Mouse (Mus musculus) kidney, adult 2 months (tissue): ENCODE results near the gene Lrig2. TPM values are rescaled to one million over a fixed set of nuclear protein-coding genes. Genes with fewer than 3 reads are reported as not detected.

Source experiments
- DNase-seq: peaks from one replicate; pipeline ENCODE4 v3.0.0; 2021
- H3K27ac ChIP-seq: fragments of 200-500 bp; 2 replicates; pipeline ENCODE4 v1.5.1; 2012; ENCODE audit warnings: low read depth, low read length, control low read depth, inconsistent platforms; ENCODE audit not compliant: insufficient read depth
- H3K27me3 ChIP-seq: fragments of 200-500 bp; replicated peaks from 2 replicates; pipeline ENCODE4 v1.6.1; 2012; ENCODE audit warnings: mild to moderate bottlenecking, moderate library complexity, low read length, inconsistent platforms; ENCODE audit not compliant: control insufficient read depth, insufficient read depth
- H3K36me3 ChIP-seq: fragments of 200-500 bp; 2 replicates; pipeline ENCODE4 v1.6.1; 2012; ENCODE audit warnings: mild to moderate bottlenecking, moderate library complexity, low read length, inconsistent platforms; ENCODE audit not compliant: control insufficient read depth, insufficient read depth
- H3K4me1 ChIP-seq: fragments of 200-500 bp; 2 replicates; pipeline ENCODE4 v1.6.1; 2011; ENCODE audit warnings: low read length; ENCODE audit not compliant: control insufficient read depth, insufficient read depth
- H3K4me3 ChIP-seq: fragments of 200-500 bp; 2 replicates; pipeline ENCODE4 v1.5.1; 2011; ENCODE audit warnings: mild to moderate bottlenecking, low read depth, low read length, control low read depth; ENCODE audit not compliant: insufficient read depth
- CTCF ChIP-seq: fragments of 200-500 bp; conservative IDR thresholded peaks from 2 replicates; pipeline ENCODE4 v1.5.1; 2011; ENCODE audit warnings: low read depth, mild to moderate bottlenecking, control low read depth, low read length, moderate library complexity, mixed read lengths; ENCODE audit not compliant: insufficient read depth, insufficient read length
- POLR2A ChIP-seq: fragments of 200-500 bp; IDR thresholded peaks from one replicate; pipeline ENCODE4 v1.6.1; 2011; ENCODE audit warnings: low read depth, low read length, control low read depth
- WGBS: fragments of 180-500 bp; shearing (Covaris S2); methylation state at CpG from one replicate; pipeline ENCODE4 v1.1.7; 2018; 5-methylcytosine and 5-hydroxymethylcytosine counted together
- polyA plus RNA-seq: library from polyadenylated mRNA; depleted of rRNA; stranded (reverse); fragments of >200 nt; gene quantifications from 2 replicates; pipeline ENCODE4 v1.2.3, GENCODE M21; 2012

Gene Lrig2
- polyA plus RNA-seq, 1 experiment = 4.8 TPM

DNA sequence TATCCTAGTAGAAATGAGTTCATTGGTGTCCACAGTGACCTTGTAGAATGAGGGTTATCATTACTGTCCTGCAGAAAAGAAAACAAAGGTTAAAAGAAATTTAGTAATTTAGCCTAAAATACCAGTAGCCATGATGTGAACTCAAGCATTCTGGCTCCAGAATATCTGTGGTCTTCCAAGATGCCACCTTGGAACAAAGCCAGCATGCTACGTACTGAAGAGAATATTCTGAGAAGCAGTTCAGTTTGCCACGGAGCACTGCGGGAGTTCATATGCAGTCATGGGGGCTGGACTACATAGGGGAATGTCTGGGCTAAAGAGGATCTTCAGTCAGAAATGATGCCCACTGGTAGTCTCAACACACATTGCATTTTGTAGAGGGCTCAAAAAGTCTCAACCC, 67.6 kb downstream of the Lrig2 start:
- Histone ChIP-seq H3K36me3 (no peaks in the 10 kb centered on the region), H3K4me1 (0 out of 2 replicates have a peak, but pooled peaks cover 4% of the 10 kb centered on the region), H3K27me3 (no peaks in the 10 kb centered on the region), H3K27ac (no peak overlapping the region), H3K4me3 (no peak overlapping the region)
- DNase-seq = no peak
- TF ChIP-seq POLR2A (no peak), CTCF (no peak)
- 87% methylated on average over 3 of the region's 3 CpGs for WGBS

DNA sequence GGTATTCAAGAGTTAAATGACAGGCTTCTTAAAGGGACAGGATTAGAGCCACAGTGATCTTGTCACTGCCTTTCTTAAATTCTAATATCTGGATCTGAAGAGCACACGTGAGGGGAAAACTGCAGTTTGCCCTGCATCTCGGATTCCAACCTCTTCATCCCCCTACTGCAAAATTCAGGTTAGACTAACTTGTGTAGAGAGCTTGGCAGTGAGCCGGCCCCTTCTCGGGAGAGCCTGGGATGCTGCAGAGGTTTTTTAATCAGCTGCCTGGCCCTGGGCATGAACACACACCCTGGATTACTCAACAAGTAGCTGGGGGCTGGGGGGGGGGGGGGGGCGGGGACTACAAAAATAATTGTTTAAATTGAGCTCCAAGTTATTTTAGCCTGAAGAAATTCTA, 69.4 kb downstream of the Lrig2 start:
- H3K4me1 ChIP-seq = 0 out of 2 replicates have a peak, but pooled peaks cover 4% of the 10 kb centered on the region
- no peaks in the 10 kb centered on the region for H3K36me3 ChIP-seq
- TF ChIP-seq CTCF (no peak), POLR2A (no peak)
- no peak overlapping the region for H3K4me3 ChIP-seq
- H3K27ac ChIP-seq = no peak overlapping the region
- DNase-seq = no peak
- 12% methylated on average over 5 of the region's 5 CpGs for WGBS
- H3K27me3 ChIP-seq = no peaks in the 10 kb centered on the region

DNA sequence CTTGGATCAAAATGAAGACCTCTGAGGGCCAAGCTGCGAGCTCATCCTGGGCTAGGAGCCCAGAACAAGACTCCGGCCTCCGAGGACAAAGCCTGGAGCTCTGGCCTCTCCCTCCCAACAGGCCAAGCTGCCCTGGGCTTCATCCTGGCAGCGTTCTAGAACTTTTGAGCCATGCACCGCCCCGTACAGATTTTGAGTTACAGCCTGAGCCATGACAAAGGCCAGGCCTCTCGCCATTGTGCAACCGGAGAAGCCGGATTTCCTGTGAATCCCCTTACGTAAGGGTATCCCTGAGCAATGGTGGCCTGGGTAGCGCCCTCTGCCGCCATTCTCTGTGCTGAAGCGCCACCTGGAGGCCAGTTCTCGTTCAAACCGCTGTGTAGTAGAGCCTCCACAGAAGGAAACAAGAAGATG, 69.8 kb downstream of the Lrig2 start:
- Histone ChIP-seq H3K27me3 (no peaks in the 10 kb centered on the region), H3K4me3 (peak overlapping the region; percentile 33), H3K36me3 (no peaks in the 10 kb centered on the region), H3K4me1 (0 out of 2 replicates have a peak, but pooled peaks cover 4% of the 10 kb centered on the region), H3K27ac (peak overlapping the region; percentile 46)
- peak; percentile 96 for DNase-seq
- 5% methylated on average over 15 of the region's 15 CpGs for WGBS
- TF ChIP-seq CTCF = peak; percentile 95
- TF ChIP-seq POLR2A = no peak

DNA sequence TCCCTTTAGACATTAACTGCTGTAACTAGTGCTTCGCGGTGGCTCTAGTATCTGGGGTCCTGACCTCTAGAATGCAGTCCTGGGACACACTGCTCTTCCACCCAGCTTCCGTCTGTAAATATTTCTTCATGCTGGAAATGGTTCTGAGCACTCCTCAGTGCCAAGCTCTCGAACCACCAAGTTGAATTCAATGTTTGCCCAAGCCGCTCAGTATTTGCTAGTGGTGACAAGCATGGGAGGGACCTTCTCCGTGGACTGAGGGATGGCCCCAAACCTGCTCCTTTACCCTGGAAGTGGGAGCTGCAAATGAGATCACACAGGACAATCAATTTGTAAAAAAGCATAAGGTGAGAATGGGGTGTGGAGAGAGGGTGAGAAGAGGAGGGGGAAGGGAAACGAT, 70.3 kb downstream of the Lrig2 start:
- no peak overlapping the region; the same call in 1 of the 2 replicates for H3K4me3 ChIP-seq
- WGBS = 73% methylated on average over 7 of the region's 7 CpGs
- TF ChIP-seq POLR2A (no peak), CTCF (no peak)
- H3K36me3 ChIP-seq = no peaks in the 10 kb centered on the region
- H3K27ac ChIP-seq = peak overlapping the region; percentile 46
- no peak for DNase-seq
- H3K4me1 ChIP-seq = 0 out of 2 replicates have a peak, but pooled peaks cover 4% of the 10 kb centered on the region
- no peaks in the 10 kb centered on the region for H3K27me3 ChIP-seq

DNA sequence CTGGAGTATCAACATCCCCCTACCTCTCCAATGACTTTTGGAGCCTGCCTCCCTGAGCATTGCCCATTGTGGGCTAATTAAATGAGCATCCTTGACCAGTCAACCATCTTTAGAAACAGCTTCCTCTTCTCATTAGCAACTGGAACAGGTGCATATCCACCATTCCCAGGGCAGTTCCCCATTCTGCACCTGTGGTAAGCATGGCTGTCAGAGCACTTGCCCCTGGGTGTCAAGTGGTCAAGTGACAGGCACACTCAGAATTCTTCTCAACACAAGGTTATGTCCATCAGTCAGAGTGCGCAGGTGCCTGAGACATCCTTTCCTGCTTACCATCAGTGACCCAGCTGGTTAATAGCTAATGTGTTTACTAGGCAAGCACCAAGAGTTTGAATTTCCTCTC, 72.9 kb downstream of the Lrig2 start:
- WGBS = 47% methylated on average over 1 of the region's 1 CpGs
- H3K27ac ChIP-seq = no peak overlapping the region
- no peaks in the 10 kb centered on the region for H3K36me3 ChIP-seq
- no peak for TF ChIP-seq POLR2A
- TF ChIP-seq CTCF = no peak
- DNase-seq = peak; percentile 11
- no peaks in the 10 kb centered on the region for H3K27me3 ChIP-seq
- 0 out of 2 replicates have a peak, but pooled peaks cover 4% of the 10 kb centered on the region for H3K4me1 ChIP-seq
- H3K4me3 ChIP-seq = no peak overlapping the region

DNA sequence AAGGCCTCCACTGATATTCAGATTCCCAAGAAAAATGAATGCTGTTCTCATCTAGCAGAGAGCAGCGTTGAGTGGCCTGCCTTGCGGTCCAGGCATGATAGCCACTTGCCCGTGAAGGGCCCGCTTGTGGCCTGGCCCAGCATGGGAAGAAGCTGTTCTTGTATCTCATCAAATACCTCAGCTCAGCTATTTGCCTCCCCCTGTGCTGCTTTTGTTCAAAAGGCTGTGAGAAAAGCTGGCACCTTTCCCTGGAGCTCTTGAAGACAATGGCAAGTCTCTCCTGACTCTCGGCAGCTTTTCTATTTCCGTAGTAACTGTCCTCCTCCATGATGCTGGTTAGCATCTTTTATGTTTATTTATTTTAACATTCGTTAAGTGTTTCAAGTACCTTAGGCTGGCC, 74.1 kb downstream of the Lrig2 start:
- Histone ChIP-seq H3K4me1 (0 out of 2 replicates have a peak, but pooled peaks cover 4% of the 10 kb centered on the region), H3K4me3 (no peak overlapping the region), H3K36me3 (no peaks in the 10 kb centered on the region), H3K27ac (no peak overlapping the region), H3K27me3 (no peaks in the 10 kb centered on the region)
- WGBS = 85% methylated on average over 7 of the region's 7 CpGs
- peak; percentile 28 for DNase-seq
- TF ChIP-seq CTCF (no peak), POLR2A (no peak)

DNA sequence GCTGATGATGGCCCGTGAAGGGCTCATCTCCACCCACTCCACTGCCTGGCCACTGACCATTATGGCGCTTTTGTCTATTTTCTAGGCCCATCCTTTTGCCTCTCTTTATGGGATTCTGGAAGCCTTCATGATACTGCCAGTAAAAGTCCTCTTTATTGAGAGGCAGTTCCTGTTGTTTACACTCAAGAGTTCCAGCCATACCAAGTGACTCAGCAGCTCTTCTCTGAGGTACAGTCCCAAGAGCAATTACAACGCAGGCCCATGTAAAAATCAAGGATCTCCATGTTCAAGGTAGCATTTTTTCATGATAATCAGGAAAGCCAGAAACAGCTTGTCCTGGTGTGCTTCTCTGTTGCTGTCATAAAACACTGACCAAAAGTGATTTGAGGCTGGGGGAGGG, 75.8 kb downstream of the Lrig2 start:
- TF ChIP-seq POLR2A = no peak
- TF ChIP-seq CTCF = no peak
- Histone ChIP-seq H3K4me1 (no peaks in the 10 kb centered on the region), H3K4me3 (no peak overlapping the region), H3K36me3 (no peaks in the 10 kb centered on the region), H3K27ac (no peak overlapping the region), H3K27me3 (no peaks in the 10 kb centered on the region)
- WGBS = 92% methylated on average over 3 of the region's 3 CpGs
- DNase-seq = no peak

DNA sequence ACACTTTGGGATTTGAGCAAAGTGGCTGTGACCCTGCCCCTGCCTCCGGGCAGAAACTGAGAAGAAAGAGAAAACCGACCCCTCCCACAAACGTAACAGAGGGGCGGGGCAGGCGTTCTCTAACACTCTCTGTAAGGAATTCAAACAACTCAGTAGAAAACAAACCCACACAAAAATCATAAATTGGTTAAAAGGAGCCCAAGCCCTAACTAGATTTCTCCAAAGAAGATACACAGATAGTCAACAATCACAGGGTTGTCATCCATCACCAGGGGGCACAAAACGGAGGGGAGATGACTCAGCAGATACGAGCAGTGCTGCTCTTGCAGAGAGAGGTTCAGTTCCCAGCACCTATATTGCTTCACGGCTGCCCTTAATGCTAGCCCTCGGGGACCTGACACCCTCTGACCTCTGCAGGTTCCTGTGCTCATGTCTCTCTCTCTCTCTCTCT, 77.4 kb downstream of the Lrig2 start:
- Histone ChIP-seq H3K4me1 (no peaks in the 10 kb centered on the region), H3K27ac (no peak overlapping the region), H3K4me3 (no peak overlapping the region), H3K36me3 (no peaks in the 10 kb centered on the region), H3K27me3 (no peaks in the 10 kb centered on the region)
- TF ChIP-seq CTCF = no peak
- TF ChIP-seq POLR2A = no peak
- WGBS = 14% methylated on average over 9 of the region's 9 CpGs
- DNase-seq = peak; percentile 41
